Mouse (Mus musculus): Measurements from ENCODE around the gene Pde11a.
"Not testable (repeated sequence)": the region's sequence is repeated elsewhere in the genome, so short reads cannot be mapped to it uniquely, and the experiment has no call there.

Gene Pde11a

DNA sequence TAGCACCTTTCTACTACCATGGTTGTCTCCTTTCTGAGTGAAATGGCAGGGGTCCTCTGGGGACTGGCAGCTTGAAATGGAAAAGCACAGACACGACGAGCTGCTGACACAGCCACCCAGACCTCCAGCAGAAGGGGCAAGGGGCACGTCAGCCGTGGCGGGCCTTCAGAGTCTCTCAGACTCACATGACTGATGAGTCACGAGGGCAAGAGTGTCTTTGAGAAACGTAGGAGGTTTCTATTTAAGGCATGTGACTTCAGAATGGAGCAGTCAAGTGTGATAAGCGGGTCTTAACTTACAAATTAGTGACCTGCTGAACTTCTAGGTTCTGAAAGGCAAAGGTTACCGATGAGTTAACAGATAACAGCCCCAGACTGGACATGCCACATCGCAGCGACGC lies 340.8 kb downstream of the Pde11a start:
- DNase-seq (ENCODE audit: extremely low read depth, low read depth), result no peak

DNA sequence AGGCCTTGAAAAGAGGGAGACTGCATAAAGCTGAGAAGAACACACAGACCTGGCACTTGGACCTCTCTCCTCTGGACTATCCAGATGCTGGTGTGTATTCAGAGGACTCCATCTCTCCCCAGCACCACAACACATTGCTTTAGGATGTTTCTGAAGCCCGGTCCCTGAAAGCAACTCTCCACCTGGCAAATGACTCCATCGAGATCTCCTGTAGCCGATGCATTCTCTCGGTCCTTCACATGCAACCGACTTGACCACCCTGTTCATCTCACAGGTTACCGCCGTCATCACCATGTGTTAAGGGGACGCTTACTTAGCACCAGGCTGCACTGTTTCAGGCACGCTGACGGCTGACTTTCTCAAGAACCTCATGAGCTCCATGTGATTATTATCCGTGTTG lies 343.7 kb downstream of the Pde11a start:
- no peak for DNase-seq (ENCODE audit: extremely low read depth, low read depth)

- no peak for DNase-seq (ENCODE audit: extremely low read depth, low read depth)
Observed at GRCm38 (mm10) chr2:75991581-75992205, 346.9 kb downstream of the Pde11a start.

DNA sequence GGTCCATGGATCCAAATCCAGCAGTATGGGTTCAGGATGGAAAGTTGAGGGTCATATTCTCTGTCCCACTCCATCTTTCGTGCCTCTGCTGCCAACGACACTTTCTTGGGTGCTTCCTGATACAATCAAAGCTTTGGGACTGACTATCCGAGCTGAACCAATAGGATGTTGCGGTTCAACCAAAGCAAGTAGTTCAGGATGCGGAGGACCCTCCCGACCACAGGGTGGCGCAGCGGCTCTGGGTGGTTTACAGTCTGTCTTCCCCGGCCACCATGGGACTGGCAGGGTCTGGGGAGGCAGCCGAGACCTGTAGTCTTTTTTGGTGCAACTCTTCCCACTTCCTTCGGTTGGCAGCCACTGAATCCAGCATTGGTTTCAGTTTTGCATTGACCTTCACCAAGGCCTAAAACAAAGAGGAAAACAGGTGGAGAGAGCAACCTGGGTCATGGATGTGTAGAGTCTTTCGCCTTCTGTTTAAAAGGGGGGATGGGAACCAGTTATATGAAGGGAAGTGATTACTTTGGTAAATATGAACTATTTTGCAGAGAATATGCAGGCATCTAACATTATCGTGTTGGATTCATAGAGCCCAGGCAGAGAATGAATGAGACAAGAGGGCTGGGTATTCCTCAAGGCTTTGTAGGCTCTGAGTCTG lies 347.6 kb downstream of the Pde11a start:
- DNase-seq (ENCODE audit: extremely low read depth, low read depth), result peak; percentile 47

GRCm38 (mm10) chr2:75989694-75990093 lies 348.9 kb downstream of the Pde11a start:
- DNase-seq (ENCODE audit: extremely low read depth, low read depth), result no peak

DNA sequence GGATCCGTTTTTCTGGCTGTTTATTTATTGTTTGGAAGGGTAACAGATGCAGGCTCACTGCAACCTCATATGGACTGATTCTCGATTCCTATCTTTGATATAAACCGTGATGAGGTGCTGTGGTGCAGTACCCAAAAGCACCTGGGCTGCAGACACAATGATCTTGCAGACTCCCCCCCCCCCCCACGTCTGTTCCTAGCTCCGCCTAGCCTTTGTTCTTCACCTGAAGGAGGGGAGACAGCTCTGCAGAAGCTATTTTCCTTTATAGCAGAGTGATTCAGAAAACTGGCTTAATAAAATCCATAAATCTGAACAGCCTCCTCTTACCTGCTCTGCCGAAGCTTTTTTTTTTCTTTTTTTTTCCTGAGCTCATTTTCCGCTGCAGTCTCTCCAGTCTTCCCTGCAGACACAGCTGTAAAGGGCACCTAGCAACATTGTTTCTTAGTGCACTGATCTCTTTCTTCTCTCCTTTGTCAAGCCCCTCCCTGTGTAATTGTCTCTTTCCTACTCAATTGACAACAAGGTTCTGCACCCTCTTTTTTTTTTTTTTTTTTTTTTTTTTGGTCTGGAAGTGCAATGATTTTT lies 349.7 kb downstream of the Pde11a start:
- no peak for DNase-seq (ENCODE audit: extremely low read depth, low read depth)

- no peak for DNase-seq (ENCODE audit: extremely low read depth, low read depth)
Observed at GRCm38 (mm10) chr2:75988378-75988777, 350.2 kb downstream of the Pde11a start.

DNA sequence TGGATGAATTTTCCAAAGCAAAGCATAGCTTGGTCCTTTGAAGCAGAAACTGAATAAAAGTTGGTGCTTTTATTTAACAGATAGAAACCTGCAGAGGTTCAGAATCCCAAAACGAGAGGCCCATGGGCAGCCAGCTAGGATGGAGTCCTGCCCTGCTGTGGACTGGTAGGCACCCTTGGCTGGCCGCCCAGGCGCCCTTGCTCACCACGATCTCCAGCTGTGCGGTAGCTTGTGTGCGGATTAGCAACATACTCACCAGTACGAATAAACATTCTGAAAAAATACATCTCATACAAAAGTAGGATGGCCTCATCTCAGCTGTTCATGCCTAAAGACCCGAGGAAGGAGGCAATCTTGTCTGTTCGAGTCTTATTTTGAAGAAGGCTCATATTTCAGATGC lies 350.8 kb downstream of the Pde11a start:
- no peak for DNase-seq (ENCODE audit: extremely low read depth, low read depth)

DNA sequence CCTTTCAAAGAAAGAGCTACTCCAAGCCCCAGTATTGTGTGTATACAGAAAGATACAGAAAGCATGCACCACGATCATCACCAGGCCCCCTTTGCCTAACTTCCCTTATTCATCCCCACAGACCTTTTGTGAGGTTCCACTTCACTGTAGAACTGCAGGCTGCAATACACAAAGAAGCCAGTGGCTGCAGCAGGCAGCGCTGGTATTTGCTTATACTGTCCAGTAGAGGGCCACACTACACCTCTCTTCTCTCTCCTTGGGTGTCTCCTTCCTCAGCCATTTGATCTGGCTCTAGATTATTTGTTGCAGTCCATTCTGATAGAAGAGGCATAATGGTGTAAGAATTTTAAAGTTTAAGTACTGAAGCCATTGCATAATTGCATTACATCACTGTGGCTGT lies 353.4 kb downstream of the Pde11a start:
- DNase-seq (ENCODE audit: extremely low read depth, low read depth), result peak; percentile 72

DNA sequence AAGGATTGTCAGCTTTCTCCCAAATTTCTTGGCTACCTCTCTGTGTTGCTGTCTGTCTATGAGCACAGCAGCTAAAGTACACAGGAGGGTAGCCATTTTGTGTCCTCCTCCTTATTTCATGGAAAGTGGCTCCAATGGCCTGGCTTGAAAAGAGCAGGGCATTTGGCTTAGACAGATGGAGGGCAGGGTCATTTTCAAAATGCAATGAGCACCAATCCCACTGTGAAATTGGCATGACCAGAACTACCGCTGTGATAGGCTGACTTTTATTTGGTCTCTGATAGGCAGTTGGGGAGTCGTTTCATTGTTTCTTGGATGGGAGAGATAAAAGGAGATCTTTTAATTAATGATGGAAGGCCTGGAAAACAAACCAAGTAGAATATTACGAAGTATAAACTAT lies 354.7 kb downstream of the Pde11a start:
- DNase-seq (ENCODE audit: extremely low read depth, low read depth), result no peak

- DNase-seq (ENCODE audit: extremely low read depth, low read depth), result no peak
Observed at GRCm38 (mm10) chr2:75983091-75983490, 355.5 kb downstream of the Pde11a start.

DNA sequence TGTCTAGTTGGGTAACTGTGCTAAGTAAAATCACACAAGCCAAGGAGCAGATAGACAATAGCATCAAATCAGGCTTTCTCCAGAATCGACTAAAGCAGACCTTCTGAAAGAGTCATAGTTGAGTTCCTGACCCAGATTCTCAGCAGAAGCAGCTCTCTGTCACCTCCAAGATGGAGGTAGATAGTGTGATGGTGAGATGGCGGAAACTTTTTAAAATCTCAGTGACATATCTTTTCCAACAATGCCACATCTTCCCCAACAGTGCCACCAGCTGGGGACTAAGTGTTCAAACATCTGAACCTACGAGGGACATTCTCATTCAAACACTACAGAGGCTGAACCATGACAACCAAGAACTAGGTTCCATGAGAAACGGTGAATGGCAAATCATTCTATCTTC lies 355.9 kb downstream of the Pde11a start:
- no peak for DNase-seq (ENCODE audit: extremely low read depth, low read depth)

GRCm38 (mm10) chr2:75981440-75982081 lies 357.0 kb downstream of the Pde11a start, which contains the start of gene Ttc30a1:
Gene Ttc30a1, minus strand, starts transcription at chr2:75981967.
- not testable (repeated sequence) for DNase-seq (ENCODE audit: extremely low read depth, low read depth)

DNA sequence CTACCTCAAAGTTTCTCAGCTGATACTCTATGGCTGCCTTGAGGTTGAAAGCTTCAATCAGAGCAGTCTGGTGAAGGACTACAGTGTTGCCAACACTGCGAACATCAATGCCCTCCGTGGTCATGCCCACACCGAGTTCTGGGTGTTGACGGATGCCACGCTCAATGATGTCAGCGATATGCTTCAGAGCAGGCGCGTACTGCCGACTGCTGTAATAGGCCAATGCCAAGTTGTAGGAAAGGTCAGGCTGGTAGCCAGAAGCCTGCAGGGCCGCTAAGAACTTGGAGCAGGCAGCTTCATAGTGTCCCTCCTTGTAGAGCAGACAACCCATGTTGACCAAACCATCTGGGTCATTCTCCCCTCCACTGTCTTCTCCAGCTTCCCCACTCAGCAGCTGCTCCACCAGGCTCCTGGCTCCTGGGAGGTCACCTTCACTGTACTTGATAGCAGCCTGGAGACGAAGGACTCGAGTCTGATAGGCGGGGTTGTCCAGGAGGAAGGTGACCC lies 357.6 kb downstream of the Pde11a start:
- not testable (repeated sequence) for DNase-seq (ENCODE audit: extremely low read depth, low read depth)

DNA sequence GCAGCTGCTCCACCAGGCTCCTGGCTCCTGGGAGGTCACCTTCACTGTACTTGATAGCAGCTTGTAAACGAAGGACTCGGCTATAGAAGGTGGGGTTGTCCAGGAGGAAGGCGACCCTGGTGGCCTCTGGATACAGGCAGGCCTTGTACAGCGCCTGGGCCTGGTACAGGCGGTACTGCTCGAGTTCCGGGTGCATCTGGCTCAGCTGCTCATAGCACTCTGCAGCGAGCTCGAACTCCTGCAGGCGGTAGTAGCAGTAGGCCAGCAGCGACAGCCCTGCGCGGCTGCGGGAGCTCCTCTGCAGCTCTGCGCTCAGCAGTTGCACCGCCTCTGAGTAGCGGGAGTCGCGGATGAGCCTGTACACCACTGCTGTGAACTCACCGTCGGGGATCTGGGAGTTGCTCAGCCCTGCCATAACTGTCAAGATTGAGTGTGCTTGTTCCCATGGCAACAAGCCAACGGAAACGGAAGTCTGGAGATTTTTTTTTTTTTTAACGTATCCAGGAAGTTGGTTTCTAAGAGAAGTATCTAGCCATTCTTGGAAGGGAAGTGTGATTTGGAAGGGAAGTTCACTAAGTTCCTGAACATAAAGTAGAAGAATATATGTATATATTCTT lies 360.7 kb downstream of the Pde11a start, which contains the start of gene Ttc30a2:
Ttc30a2 (minus strand) TSS at position 419 of the 617 bp plus-strand sequence.
- DNase-seq (ENCODE audit: extremely low read depth, low read depth), result not testable (repeated sequence)

DNA sequence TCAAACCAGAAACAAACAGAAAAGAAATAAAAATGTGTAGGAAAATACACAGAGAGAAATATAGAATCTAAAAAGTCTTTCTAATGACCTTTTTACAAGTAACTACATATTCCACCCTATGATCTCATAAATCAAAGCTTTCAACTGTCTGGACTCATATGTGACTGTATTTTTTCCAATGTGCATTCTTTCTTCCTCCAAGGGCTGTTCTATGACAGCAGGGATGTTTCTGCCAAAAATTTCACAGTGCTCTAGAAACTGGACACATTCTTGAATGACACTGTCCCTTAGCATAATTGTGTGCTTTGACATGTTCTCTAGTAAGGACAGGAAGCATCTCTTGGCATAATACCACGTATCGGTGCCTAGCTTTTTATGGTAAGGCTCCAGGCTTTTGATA lies 362.5 kb downstream of the Pde11a start:
- not testable (repeated sequence) for DNase-seq (ENCODE audit: extremely low read depth, low read depth)

DNA sequence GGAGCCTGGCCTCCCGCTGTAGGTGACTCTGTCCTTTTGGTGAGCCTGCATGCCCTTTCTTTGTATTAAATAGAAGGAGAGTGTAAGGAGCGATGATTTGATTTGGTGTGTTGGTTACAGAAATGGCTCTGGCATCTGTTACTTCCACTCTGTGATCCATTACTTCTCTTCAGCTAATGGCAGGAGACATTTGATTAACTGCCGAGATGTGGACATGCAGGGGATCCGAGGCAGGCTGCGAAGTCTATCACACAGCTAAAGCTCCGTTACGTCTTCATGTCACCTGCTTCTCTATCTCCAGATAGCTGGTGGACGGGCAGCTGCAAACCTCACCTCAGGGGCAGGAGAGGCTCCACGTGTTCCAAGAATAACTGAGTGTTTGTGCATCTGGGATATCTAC lies 364.4 kb downstream of the Pde11a start:
- no peak for DNase-seq (ENCODE audit: extremely low read depth, low read depth)

DNA sequence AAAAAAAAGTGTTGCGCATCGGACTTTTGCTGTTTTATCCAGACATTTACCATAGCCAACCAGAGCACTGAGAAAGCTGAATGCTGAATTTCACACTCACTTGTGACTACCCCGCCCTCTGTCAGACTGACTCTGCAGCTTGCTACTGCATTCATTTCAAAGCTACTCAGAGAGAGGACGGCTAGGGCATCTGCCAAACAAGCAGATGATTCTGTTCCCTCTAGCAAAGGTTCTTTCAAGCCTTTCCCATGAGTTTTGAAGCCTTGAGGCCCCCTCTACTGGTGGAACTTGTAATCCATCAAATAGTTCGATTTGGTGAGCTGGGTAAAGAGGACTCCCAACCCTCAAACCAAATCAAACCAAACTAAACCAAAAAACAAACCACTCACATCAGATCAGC lies 373.6 kb downstream of the Pde11a start:
- DNase-seq (ENCODE audit: extremely low read depth, low read depth), result peak; percentile 56

GRCm38 (mm10) chr2:75964512-75964911 lies 374.1 kb downstream of the Pde11a start:
- DNase-seq (ENCODE audit: extremely low read depth, low read depth), result peak; percentile 50

DNA sequence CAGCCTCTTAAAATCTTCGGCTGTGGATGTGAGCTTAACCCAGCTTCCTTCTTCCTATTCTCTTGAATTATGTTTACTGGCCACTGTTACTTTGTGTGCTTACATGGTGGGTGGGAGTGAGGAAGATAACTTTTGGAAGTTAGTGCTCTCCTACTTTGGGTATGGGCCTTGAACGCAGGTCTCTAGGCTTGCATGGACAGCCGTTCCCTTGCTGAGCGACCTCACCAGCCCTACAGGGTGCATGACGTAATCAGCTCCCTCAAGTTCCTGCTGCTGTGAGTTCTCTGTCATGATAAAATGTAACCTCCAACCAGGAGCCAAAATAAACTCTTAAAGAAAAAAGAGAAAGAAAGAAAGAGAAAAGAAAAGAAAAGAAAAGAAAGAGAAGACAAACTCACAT lies 374.5 kb downstream of the Pde11a start:
- DNase-seq (ENCODE audit: extremely low read depth, low read depth), result peak; percentile 33

DNA sequence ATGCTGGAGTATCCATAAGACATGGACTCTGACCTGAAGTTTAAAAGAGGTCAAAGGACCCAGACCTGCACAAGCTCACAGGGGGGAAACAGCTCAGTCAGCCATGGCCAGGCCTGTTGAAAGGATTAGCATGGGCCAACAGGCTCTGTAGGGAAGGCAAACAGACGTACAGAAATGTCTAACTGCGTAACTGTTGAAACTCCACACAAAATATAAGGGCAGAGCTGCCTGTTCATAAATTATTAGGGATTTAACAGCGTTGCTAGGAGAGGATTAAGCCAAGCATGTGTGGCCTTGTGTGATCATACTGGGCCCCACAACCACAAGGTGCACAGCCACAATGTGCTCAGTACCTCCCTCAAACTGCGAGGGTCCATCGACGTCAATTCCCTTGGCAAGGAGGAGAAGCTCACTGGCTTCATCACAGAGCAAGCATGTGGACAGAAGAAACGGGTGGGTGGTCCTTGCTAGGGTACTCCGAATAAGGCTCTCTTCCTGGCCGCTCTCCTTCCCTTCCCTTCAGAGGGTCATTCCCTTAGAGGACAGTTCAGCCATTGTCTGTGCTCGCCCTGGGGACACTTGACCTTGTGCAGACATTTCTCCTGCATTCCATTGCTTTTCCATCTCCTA lies 375.2 kb downstream of the Pde11a start:
- DNase-seq (ENCODE audit: extremely low read depth, low read depth), result no peak

Data from MEL-GATA-1-ER (cell line).